Mouse (Mus musculus): ENCODE data around the gene 1700019A02Rik.

GRCm38 (mm10) chr1:53123066-53123465 lies 64.4 kb downstream of the 1700019A02Rik start:
- no peak for TF ChIP-seq CTCF (IDR thresholded peaks at IDR 0.05; ENCODE audit: control insufficient read depth, insufficient read depth, insufficient replicate concordance, low read depth, low read length)
- no peak for TF ChIP-seq POLR2A (IDR thresholded peaks at IDR 0.05; ENCODE audit: control insufficient read depth, low read depth, low read length)

All from testis, adult 2 months (tissue).